8 mouse cellular contexts compared by ENCODE assay signal in the genomic region with DNA sequence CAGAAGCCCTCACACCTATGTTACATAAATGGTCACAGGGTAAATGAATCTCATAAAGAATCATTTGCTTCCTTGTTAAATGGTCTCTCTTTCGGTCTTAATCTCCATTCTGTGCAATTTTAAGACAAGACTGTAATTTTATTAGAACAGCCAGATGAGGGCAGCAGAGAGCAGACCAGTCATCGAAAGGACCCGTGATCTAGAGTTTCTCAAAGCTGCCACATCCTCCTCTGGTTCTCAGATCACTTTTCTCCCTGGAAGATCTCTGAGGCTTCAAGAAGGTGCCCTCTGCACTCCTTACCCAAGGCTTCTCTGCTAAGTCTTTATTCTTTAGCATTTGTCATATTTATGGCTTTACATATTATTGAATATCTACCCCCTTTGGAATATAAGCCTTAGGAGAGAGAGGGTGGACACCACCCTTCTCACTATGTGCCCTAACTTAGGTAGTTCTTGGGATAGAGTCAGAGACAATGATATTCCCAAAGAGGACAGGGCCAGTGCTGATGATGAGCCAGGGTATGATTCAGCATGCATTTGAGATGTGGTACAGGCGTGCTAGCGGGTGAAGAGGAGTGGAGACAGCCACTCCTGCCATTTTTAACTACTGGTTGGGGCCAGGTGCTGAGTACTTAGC. TPM values are rescaled to one million over a fixed set of nuclear protein-coding genes. Genes with fewer than 3 reads are reported as not detected.
DNase-seq lines count a peak whose midpoint lies in the region; ATAC-seq and TF ChIP-seq lines count a peak whose summit lies in the region.

No protein-coding gene starts in this region.

- no peaks in the 10 kb centered on the region for H3K4me1 ChIP-seq in kidney, embryonic 16.5 days (ENCODE audit: insufficient read depth, low read length)
- H3K4me1 ChIP-seq in heart, embryonic 14.5 days (ENCODE audit: control insufficient read depth in 2 of 2, insufficient read depth in 2 of 2, low read length in 2 of 2), result no peaks in the 10 kb centered on the region
- no peaks in the 10 kb centered on the region for H3K4me1 ChIP-seq in lung, postnatal 0 days (ENCODE audit: insufficient read depth, low read depth, low read length)

- no peaks in the 10 kb centered on the region for H3K9me3 ChIP-seq in kidney, embryonic 16.5 days (ENCODE audit: low read length)
- no peaks in the 10 kb centered on the region for H3K9me3 ChIP-seq in heart, embryonic 14.5 days (ENCODE audit: control insufficient read depth, low read length)
- H3K9me3 ChIP-seq in lung, postnatal 0 days (ENCODE audit: low read length), result no peaks in the 10 kb centered on the region

- H3K9ac ChIP-seq in kidney, embryonic 16.5 days (replicated peaks; ENCODE audit: low read length), result no peak overlapping the region
- H3K9ac ChIP-seq in heart, embryonic 14.5 days (ENCODE audit: low read length), result no peak overlapping the region
- no peak overlapping the region for H3K9ac ChIP-seq in lung, postnatal 0 days (replicated peaks; ENCODE audit: low read depth)

- no peaks in the 10 kb centered on the region for H3K36me3 ChIP-seq in kidney, embryonic 16.5 days (ENCODE audit: insufficient read depth, low read length)
- H3K36me3 ChIP-seq in heart, embryonic 14.5 days (ENCODE audit: control insufficient read depth, insufficient read depth, low read length), result no peaks in the 10 kb centered on the region
- H3K36me3 ChIP-seq in lung, postnatal 0 days (ENCODE audit: insufficient read depth, low read length), result no peaks in the 10 kb centered on the region

- TF ChIP-seq CTCF in lung, postnatal 0 days (IDR thresholded peaks at IDR 0.05), result peak; percentile 75

- 43% methylated on average over 5 of the region's 5 CpGs for WGBS in kidney, embryonic 16.5 days
- WGBS in heart, embryonic 14.5 days, result 45% methylated on average over 5 of the region's 5 CpGs
- 46% methylated on average over 5 of the region's 5 CpGs for whole genome bisulfite sequencing in lung, postnatal 0 days

- no peak overlapping the region for H3K27ac ChIP-seq in kidney, embryonic 16.5 days (ENCODE audit: low read length)
- no peak overlapping the region for H3K27ac ChIP-seq in heart, embryonic 14.5 days (replicated peaks in 1 of 2; ENCODE audit: control insufficient read depth in 1 of 2, insufficient read depth in 1 of 2, low read depth in 2 of 2, low read length in 2 of 2)
- H3K27ac ChIP-seq in lung, postnatal 0 days (ENCODE audit: low read length), result no peak overlapping the region

- no peak overlapping the region for H3K4me2 ChIP-seq in kidney, embryonic 16.5 days (replicated peaks; ENCODE audit: low read depth, low read length)
- H3K4me2 ChIP-seq in heart, embryonic 14.5 days (ENCODE audit: low read length), result peak overlapping the region; percentile 11
- no peak overlapping the region for H3K4me2 ChIP-seq in lung, postnatal 0 days (replicated peaks; ENCODE audit: low read depth, low read length)

- H3K4me3 ChIP-seq in kidney, embryonic 16.5 days (ENCODE audit: low read length), result no peak overlapping the region
- no peak overlapping the region for H3K4me3 ChIP-seq in heart, embryonic 14.5 days (ENCODE audit: control insufficient read depth in 1 of 2, insufficient read depth in 1 of 2, low read depth in 1 of 2, low read length in 2 of 2)
- H3K4me3 ChIP-seq in lung, postnatal 0 days (ENCODE audit: low read depth, low read length), result no peak overlapping the region

- ATAC-seq in kidney, embryonic 16.5 days (ENCODE audit: low FRiP score, low TSS enrichment), result no peak
- ATAC-seq in common myeloid progenitor, adult 5-6 weeks (replicated peaks; ENCODE audit: low read depth, poor library complexity, severe bottlenecking), result peak; percentile 89
- ATAC-seq in heart, embryonic 14.5 days (ENCODE audit: insufficient number of reproducible peaks, insufficient read depth, low FRiP score, low read depth), result no peak
- ATAC-seq in lung, postnatal 0 days, result peak; percentile 21; the same call in 1 of the 2 replicates

- peak; percentile 37 for DNase-seq in kidney, adult 18-20 months
- DNase-seq in ZHBTc4 (ENCODE audit: low read depth, low spot score), result peak; percentile 86
- peak; percentile 18 to 61 for DNase-seq in layer of hippocampus, adult 18-20 months (ENCODE audit: low spot score in 2 of 2)
- DNase-seq in lung, postnatal 0 days (ENCODE audit: low spot score), result peak; percentile 92
- peak; percentile 45 to 83 for DNase-seq in right cerebral cortex, postnatal 10 days (ENCODE audit: low spot score in 2 of 2)

- no peak for TF ChIP-seq EP300 in lung, postnatal 0 days (IDR thresholded peaks at IDR 0.05)

- 0 out of 2 replicates have a peak, but pooled peaks cover 3% of the 10 kb centered on the region for H3K27me3 ChIP-seq in kidney, embryonic 16.5 days (ENCODE audit: insufficient read depth, low read length)
- H3K27me3 ChIP-seq in heart, embryonic 14.5 days (ENCODE audit: control insufficient read depth, insufficient read depth, low read length), result no peaks in the 10 kb centered on the region
- no peaks in the 10 kb centered on the region for H3K27me3 ChIP-seq in lung, postnatal 0 days (replicated peaks; ENCODE audit: insufficient read depth, low read length)

RNA-seq across cellular contexts. Expression of gene Lrrc9, which starts 20.3 kb away (rescaled TPM):
- polyA plus RNA-seq in kidney, embryonic 16.5 days (2015; fragmentation: Nextera tagmentation; extraction: Ambion mirVana), result 0.20 and 0.55 TPM in 2 replicates
- total RNA-seq in common myeloid progenitor, adult 5-6 weeks (2017), result 1.6 and 2.1 TPM in 2 replicates
- 0.77 and 1.1 TPM in 2 replicates for polyA plus RNA-seq in heart, embryonic 14.5 days (2014; fragmentation: Nextera tagmentation; extraction: Ambion mirVana)
- 1 to 10 TPM; 2.2 to 2.6 TPM for total RNA-seq in layer of hippocampus, adult 18-20 months (2021)
- 0.95 and 1.2 TPM in 2 replicates for polyA plus RNA-seq in lung, postnatal 0 days (2015; fragmentation: Nextera tagmentation; extraction: Ambion mirVana)

RNA-seq across cellular contexts. Expression of gene Rtn1, which starts 53.2 kb away (rescaled TPM):
- 9.4 and 15.4 TPM in 2 replicates for polyA plus RNA-seq in kidney, embryonic 16.5 days (2015; fragmentation: Nextera tagmentation; extraction: Ambion mirVana)
- total RNA-seq in common myeloid progenitor, adult 5-6 weeks (2017), result not detected in 2 replicates
- 10.9 and 15.1 TPM in 2 replicates for polyA plus RNA-seq in heart, embryonic 14.5 days (2014; fragmentation: Nextera tagmentation; extraction: Ambion mirVana)
- total RNA-seq in layer of hippocampus, adult 18-20 months (2021), result 1,000 to 10,000 TPM; 1,418 to 1,485 TPM
- polyA plus RNA-seq in lung, postnatal 0 days (2015; fragmentation: Nextera tagmentation; extraction: Ambion mirVana), result 12.2 and 13.4 TPM in 2 replicates

Comparison
In these comparisons a context has a peak if more than half of its experiments do, and no peak if none do; other contexts are left out.
1. DNase-seq: peak in every context shown above with its lines; median percentile 92 in lung, postnatal 0 days; 86 in ZHBTc4; 64 in right cerebral cortex, postnatal 10 days; 40 in layer of hippocampus, adult 18-20 months; 37 in kidney, adult 18-20 months.
2. ATAC-seq: peak in common myeloid progenitor, adult 5-6 weeks (single experiment) and lung, postnatal 0 days (single experiment); none in kidney, embryonic 16.5 days (single experiment) and heart, embryonic 14.5 days (single experiment).